12 mouse cellular contexts compared by ENCODE assay signal in the genomic region with DNA sequence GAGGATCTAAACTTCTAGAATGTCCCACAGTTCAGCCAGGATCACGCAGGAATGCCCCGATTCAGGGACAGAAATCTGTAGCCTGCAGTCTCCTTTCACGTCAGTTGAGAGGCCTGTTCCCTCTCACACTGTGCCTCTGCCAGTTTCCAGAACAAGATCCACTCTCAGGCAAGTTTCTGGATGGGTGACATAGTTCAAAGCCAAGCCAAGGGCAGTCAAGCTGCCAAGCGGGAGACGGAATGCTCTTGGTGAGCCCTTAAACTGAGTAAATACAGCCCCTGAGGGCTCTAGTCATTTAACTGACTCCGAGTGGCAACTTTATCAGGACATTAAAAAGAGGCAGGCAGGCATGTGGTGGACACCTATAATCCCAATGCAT. TPM values are rescaled to one million over a fixed set of nuclear protein-coding genes. Genes with fewer than 3 reads are reported as not detected.
A peak's percentile ranks its signal among the peaks of the same experiment; 100 is the strongest.
DNase-seq lines count a peak whose midpoint lies in the region; ATAC-seq and TF ChIP-seq lines count a peak whose summit lies in the region.
"Had no signal": no experiment of that assay in that cellular context is flagged by ENCODE, and none has a peak within 500 bp of the region (broad histone marks: within the 10 kb centered on the region; RNA-seq: fewer than 3 reads in every experiment).

No protein-coding gene starts in this region.

- no peak overlapping the region for H3K9ac ChIP-seq in hindbrain, embryonic 14.5 days
- H3K9ac ChIP-seq: neural tube, embryonic 12.5 days had no signal

- no peak for ATAC-seq in hindbrain, embryonic 14.5 days (ENCODE audit: low FRiP score)
- no peak for ATAC-seq in granulocyte monocyte progenitor cell, adult 5-6 weeks (replicated peaks; ENCODE audit: poor library complexity, severe bottlenecking)

- 47% methylated on average over 6 of the region's 6 CpGs for WGBS in lung, adult 2 months
- 77% methylated on average over 6 of the region's 6 CpGs for WGBS in hindbrain, embryonic 14.5 days

- no peaks in the 10 kb centered on the region for H3K9me3 ChIP-seq in hindbrain, embryonic 14.5 days (ENCODE audit: control insufficient read depth, low read length)
- H3K9me3 ChIP-seq: hindbrain, embryonic 10.5 days; neural tube, embryonic 12.5 days had no signal

- no peak overlapping the region for H3K4me2 ChIP-seq in hindbrain, embryonic 14.5 days (replicated peaks)
- H3K4me2 ChIP-seq: midbrain, embryonic 11.5 days; neural tube, embryonic 12.5 days had no signal

- TF ChIP-seq POLR2A in lung, adult 2 months (IDR thresholded peaks at IDR 0.05; ENCODE audit: borderline replicate concordance, extremely low read depth, low read depth, low read length) = no peak

- H3K27me3 ChIP-seq in hindbrain, embryonic 14.5 days (ENCODE audit: control insufficient read depth, insufficient read depth, low read length) = 0 out of 2 replicates have a peak, but pooled peaks cover 3% of the 10 kb centered on the region
- H3K27me3 ChIP-seq: neural tube, embryonic 12.5 days had no signal

- H3K4me3 ChIP-seq in gastrocnemius, adult 2 months = no peak overlapping the region
- H3K4me3 ChIP-seq in lung, adult 2 months (replicated peaks; ENCODE audit: extremely low read depth, low read depth, low read length) = no peak overlapping the region
- no peak overlapping the region for H3K4me3 ChIP-seq in hindbrain, embryonic 14.5 days (replicated peaks; ENCODE audit: low read length)
- H3K4me3 ChIP-seq: hindbrain, embryonic 10.5 days; neural tube, embryonic 12.5 days had no signal

- peak; percentile 75 for DNase-seq in adipocyte (ENCODE audit: low spot score)
- peak; percentile 70 for DNase-seq in gastrocnemius, adult 2 months
- peak; percentile 65 to 68 for DNase-seq in heart, postnatal 10 days
- peak; percentile 62 for DNase-seq in lung, adult 2 months
- DNase-seq in hindbrain, embryonic 14.5 days (ENCODE audit: low spot score) = no peak
- no peak for DNase-seq in thymus, postnatal 36 days
- no peak for DNase-seq in frontal cortex, postnatal 36 days (ENCODE audit: low spot score in 2 of 2)
- DNase-seq: liver had no signal

- no peak for TF ChIP-seq CTCF in gastrocnemius, adult 2 months (IDR thresholded peaks at IDR 0.05)
- no peak for TF ChIP-seq CTCF in lung, adult 2 months (IDR thresholded peaks at IDR 0.05; ENCODE audit: insufficient read depth, low read length)

- peak overlapping the region; percentile 63 for H3K27ac ChIP-seq in gastrocnemius, adult 2 months
- no peak overlapping the region for H3K27ac ChIP-seq in hindbrain, embryonic 14.5 days
- H3K27ac ChIP-seq: hindbrain, embryonic 10.5 days; neural tube, embryonic 12.5 days had no signal

- intact Hi-C loops in gastrocnemius, adult 2 months (cut with DNase I) = no loop called here
- intact Hi-C loops in heart, postnatal 10 days (cut with DNase I) = no loop called here

- H3K36me3 ChIP-seq in hindbrain, embryonic 14.5 days (replicated peaks; ENCODE audit: control insufficient read depth, insufficient read depth) = no peaks in the 10 kb centered on the region
- H3K36me3 ChIP-seq: hindbrain, embryonic 10.5 days; neural tube, embryonic 12.5 days had no signal

- H3K4me1 ChIP-seq in lung, adult 2 months (ENCODE audit: control insufficient read depth, insufficient read depth, low read length) = peaks cover 3% of the 10 kb centered on the region; the same call in 1 of the 2 replicates
- no peaks in the 10 kb centered on the region for H3K4me1 ChIP-seq in hindbrain, embryonic 14.5 days (replicated peaks; ENCODE audit: control insufficient read depth, insufficient read depth, low read length)
- H3K4me1 ChIP-seq: neural tube, embryonic 12.5 days had no signal

RNA-seq across cellular contexts. Expression of a gene that starts 32.7 kb away (rescaled TPM):
- under 1 TPM; 0.03 TPM for total RNA-seq in gastrocnemius, adult 2 months (2021)
- under 1 TPM; 0.02 to 0.05 TPM for total RNA-seq in heart, postnatal 10 days (2021)
- polyA plus RNA-seq in lung, adult 2 months (2012; rRNA removed) = 0.59 and 1.4 TPM in 2 replicates
- 0.23 and 0.31 TPM in 2 replicates for polyA plus RNA-seq in hindbrain, embryonic 14.5 days (2014; fragmentation: Nextera tagmentation; extraction: Ambion mirVana)
- total RNA-seq in granulocyte monocyte progenitor cell, adult 5-6 weeks (2014; fragmentation: Nextera tagmentation) = not detected in 2 replicates
- total RNA-seq in granulocyte monocyte progenitor cell, adult 5-6 weeks (2017) = not detected in 2 replicates

RNA-seq across cellular contexts. Expression of a gene that starts 53.9 kb away (rescaled TPM):
- 100 to 1,000 TPM; 276 to 473 TPM for total RNA-seq in gastrocnemius, adult 2 months (2021)
- total RNA-seq in heart, postnatal 10 days (2021) = 1,000 to 10,000 TPM; 1,750 to 1,767 TPM
- 2,531 and 3,134 TPM in 2 replicates for polyA plus RNA-seq in lung, adult 2 months (2012; rRNA removed)
- polyA plus RNA-seq in hindbrain, embryonic 14.5 days (2014; fragmentation: Nextera tagmentation; extraction: Ambion mirVana) = 532 and 583 TPM in 2 replicates
- total RNA-seq in granulocyte monocyte progenitor cell, adult 5-6 weeks (2014; fragmentation: Nextera tagmentation) = not detected in 2 replicates
- total RNA-seq in granulocyte monocyte progenitor cell, adult 5-6 weeks (2017) = 0.31 TPM in 1 of 2 replicates, not detected in the other

Comparison
In these comparisons a context has a peak if more than half of its experiments do, and no peak if none do; other contexts are left out.
1. DNase-seq: peak in adipocyte (single experiment), gastrocnemius, adult 2 months (single experiment), heart, postnatal 10 days (2 of 2) and lung, adult 2 months (single experiment); none in hindbrain, embryonic 14.5 days (single experiment), thymus, postnatal 36 days (0 of 2) and frontal cortex, postnatal 36 days (0 of 2).
2. RNA of a gene that starts 53.9 kb away (total RNA-seq): 1,750 to 1,767 TPM in heart, postnatal 10 days and 276 to 473 TPM in gastrocnemius, adult 2 months; 0.31 TPM in granulocyte monocyte progenitor cell, adult 5-6 weeks; every median in the first group is over 100 times any median in the second.